Mouse (Mus musculus): ENCODE results near the gene Itfg1. TPM values are rescaled to one million over a fixed set of nuclear protein-coding genes. Genes with fewer than 3 reads are reported as not detected.
"Not testable (repeated sequence)": the region's sequence is repeated elsewhere in the genome, so short reads cannot be mapped to it uniquely, and the experiment has no call there.

Itfg1 gene
- total RNA-seq (2021) (10 to 100 TPM; 74.1 to 78.2 TPM), polyA plus RNA-seq (2012; rRNA removed) (18.0 and 23.1 TPM in 2 replicates)
- long read RNA-seq, transcript Itfg1-201 (18 exons, 3,306 nt) = major isoform, 112 of 120 reads
- long read RNA-seq, partial matches to known transcripts = 3 of 120 reads
- long read RNA-seq, other reads (novel, unspliced or antisense) = 5 of 120 reads

GRCm38 (mm10) chr8:85840657-85841488 lies at the start of gene Itfg1, which contains the start of gene Phkb:
Itfg1 (minus strand) TSS chr8:85840921.
Phkb (plus strand) TSS chr8:85840959.
- DNase-seq = peak; percentile 96

GRCm38 (mm10) chr8:85884811-85885210 lies 44.1 kb upstream of the Itfg1 start:
- no peak for DNase-seq

- no peak for DNase-seq
These were observed 38.9 kb upstream of the Itfg1 start for GRCm38 (mm10) chr8:85879624-85880023.

- DNase-seq = no peak
These were observed 37.3 kb upstream of the Itfg1 start for GRCm38 (mm10) chr8:85877976-85878375.

GRCm38 (mm10) chr8:85871660-85872059 lies 30.9 kb upstream of the Itfg1 start:
- DNase-seq = peak; percentile 31

- no peak for DNase-seq
These were observed 21.7 kb upstream of the Itfg1 start for GRCm38 (mm10) chr8:85862381-85862780.

- no peak for DNase-seq
These were observed 19.9 kb upstream of the Itfg1 start for GRCm38 (mm10) chr8:85860612-85861011.

- not testable (repeated sequence) for DNase-seq
These were observed 16.6 kb upstream of the Itfg1 start for GRCm38 (mm10) chr8:85857227-85857896.

- DNase-seq = no peak
These were observed 13.8 kb upstream of the Itfg1 start for GRCm38 (mm10) chr8:85854220-85855123.

GRCm38 (mm10) chr8:85845887-85846286 lies 5.2 kb upstream of the Itfg1 start:
- DNase-seq = no peak

GRCm38 (mm10) chr8:85841489-85841795 lies 721 bp upstream of the Itfg1 start:
- DNase-seq = peak; percentile 39

- DNase-seq = no peak
These were observed 635 bp downstream of the Itfg1 start for GRCm38 (mm10) chr8:85839916-85840656.

- no peak for DNase-seq
These were observed 27.1 kb downstream of the Itfg1 start for GRCm38 (mm10) chr8:85813621-85814020.

- no peak for DNase-seq
These were observed 39.3 kb downstream of the Itfg1 start for GRCm38 (mm10) chr8:85801408-85801807.

- DNase-seq = no peak
These were observed 40.6 kb downstream of the Itfg1 start for GRCm38 (mm10) chr8:85800164-85800563.

- not testable (repeated sequence) for DNase-seq
These were observed 44.3 kb downstream of the Itfg1 start for GRCm38 (mm10) chr8:85796392-85796791.

GRCm38 (mm10) chr8:85788341-85788740 lies 52.4 kb downstream of the Itfg1 start:
- no peak for DNase-seq

GRCm38 (mm10) chr8:85787909-85788308 lies 52.8 kb downstream of the Itfg1 start:
- no peak for DNase-seq

- no peak for DNase-seq
These were observed 55.2 kb downstream of the Itfg1 start for GRCm38 (mm10) chr8:85785506-85785905.

GRCm38 (mm10) chr8:85783871-85784270 lies 56.9 kb downstream of the Itfg1 start:
- no peak for DNase-seq

- DNase-seq = no peak
These were observed 60.6 kb downstream of the Itfg1 start for GRCm38 (mm10) chr8:85780091-85780490.

Measured in adrenal gland, adult 2 months (tissue).